Comparison of ENCODE assay signal across 21 mouse cellular contexts in the genomic region with DNA sequence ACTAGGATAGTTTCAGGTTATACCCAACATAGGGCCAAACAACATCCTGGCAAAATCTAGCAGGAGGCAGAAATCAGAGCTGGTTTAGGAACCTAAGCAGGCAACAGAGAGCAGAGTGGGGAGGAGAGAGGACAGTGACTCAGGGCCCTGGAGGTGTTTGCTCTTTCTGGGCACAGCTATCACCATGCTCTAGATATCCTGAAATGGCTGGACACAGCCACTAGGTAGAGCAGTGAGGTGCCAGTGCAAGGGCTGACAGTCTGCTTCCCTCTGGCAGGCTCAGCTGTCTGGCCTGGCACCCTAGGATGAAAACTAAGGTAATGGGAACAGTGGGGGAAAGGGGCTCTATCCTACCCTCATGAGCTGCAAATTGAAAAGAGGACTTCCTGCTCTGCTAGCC. TPM values are rescaled to one million over a fixed set of nuclear protein-coding genes. Genes with fewer than 3 reads are reported as not detected.
DNase-seq lines count a peak whose midpoint lies in the region; ATAC-seq and TF ChIP-seq lines count a peak whose summit lies in the region.
"Had no signal": no experiment of that assay in that cellular context is flagged by ENCODE, and none has a peak within 500 bp of the region (broad histone marks: within the 10 kb centered on the region; RNA-seq: fewer than 3 reads in every experiment).

No protein-coding gene starts in this region.

- H3K79me2 ChIP-seq in heart, adult 2 months (replicated peaks; ENCODE audit: control insufficient read depth, insufficient read depth, low read length): no peaks in the 10 kb centered on the region
- H3K79me2 ChIP-seq in MEL (ENCODE audit: control insufficient read depth, insufficient read depth, low read length, poor library complexity): no peaks in the 10 kb centered on the region

- peak; percentile 43 for TF ChIP-seq CTCF in heart, adult 2 months (IDR thresholded peaks at IDR 0.05)
- peak; percentile 39 for TF ChIP-seq CTCF in intestine, postnatal 0 days (IDR thresholded peaks at IDR 0.05; ENCODE audit: low read depth)
- TF ChIP-seq CTCF in MEL (IDR thresholded peaks at IDR 0.05 in 2 of 3, conservative IDR thresholded peaks at IDR 0.05 in 1 of 3; ENCODE audit: control insufficient read depth in 1 of 3, insufficient read depth in 1 of 3, low read depth in 2 of 3, low read length in 3 of 3, poor library complexity in 1 of 3, severe bottlenecking in 1 of 3): no peak; a peak in 1 of 6 replicates

- no peak overlapping the region for H3K4me3 ChIP-seq in heart, adult 2 months
- H3K4me3 ChIP-seq in intestine, postnatal 0 days (ENCODE audit: low read depth, low read length): no peak overlapping the region
- no peak overlapping the region for H3K4me3 ChIP-seq in intestine, embryonic 15.5 days (replicated peaks)
- no peak overlapping the region for H3K4me3 ChIP-seq in MEL (ENCODE audit: control insufficient read depth in 1 of 2, insufficient read depth in 1 of 2, low read depth in 2 of 2, low read length in 2 of 2)
- H3K4me3 ChIP-seq: embryonic facial prominence, embryonic 15.5 days; forebrain, embryonic 15.5 days; hindbrain, embryonic 10.5 days; layer of hippocampus, adult 2 months; megakaryocyte, embryonic 14.5 days had no signal

- no peaks in the 10 kb centered on the region for H3K4me1 ChIP-seq in heart, adult 2 months (ENCODE audit: control insufficient read depth, insufficient read depth, low read length)
- peaks cover 4% of the 10 kb centered on the region; the same call in 1 of the 2 replicates for H3K4me1 ChIP-seq in intestine, postnatal 0 days (replicated peaks; ENCODE audit: control insufficient read depth, insufficient read depth, low read length)
- peaks cover 8% of the 10 kb centered on the region; the same call in 1 of the 2 replicates for H3K4me1 ChIP-seq in intestine, embryonic 15.5 days (replicated peaks)
- H3K4me1 ChIP-seq in MEL (ENCODE audit: control insufficient read depth in 1 of 2, insufficient read depth in 2 of 2, low read length in 2 of 2): 0 out of 4 replicates have a peak, but pooled peaks cover 0 to 5% of the 10 kb centered on the region in 2 experiments
- H3K4me1 ChIP-seq: embryonic facial prominence, embryonic 15.5 days; forebrain, embryonic 15.5 days had no signal

- no peak overlapping the region for H3K9ac ChIP-seq in heart, adult 2 months (ENCODE audit: low read depth, low read length)
- no peak overlapping the region for H3K9ac ChIP-seq in intestine, postnatal 0 days (ENCODE audit: low read depth, low read length)
- no peak overlapping the region for H3K9ac ChIP-seq in intestine, embryonic 15.5 days
- no peak overlapping the region for H3K9ac ChIP-seq in MEL (ENCODE audit: control insufficient read depth, low read depth, low read length, poor library complexity, severe bottlenecking)
- H3K9ac ChIP-seq: embryonic facial prominence, embryonic 15.5 days; forebrain, embryonic 15.5 days had no signal

- H3K9me3 ChIP-seq in intestine, postnatal 0 days (ENCODE audit: control insufficient read depth): no peaks in the 10 kb centered on the region
- H3K9me3 ChIP-seq in intestine, embryonic 15.5 days: no peaks in the 10 kb centered on the region
- H3K9me3 ChIP-seq in MEL (replicated peaks; ENCODE audit: insufficient read depth, low read length): no peaks in the 10 kb centered on the region
- H3K9me3 ChIP-seq: embryonic facial prominence, embryonic 15.5 days; forebrain, embryonic 15.5 days; megakaryocyte, embryonic 14.5 days had no signal

- no peak for ATAC-seq in intestine, postnatal 0 days
- ATAC-seq in intestine, embryonic 15.5 days: no peak
- ATAC-seq: forebrain, embryonic 15.5 days had no signal

- no peaks in the 10 kb centered on the region for H3K36me3 ChIP-seq in heart, adult 2 months (ENCODE audit: control insufficient read depth, insufficient read depth, low read length)
- H3K36me3 ChIP-seq in intestine, postnatal 0 days (ENCODE audit: control insufficient read depth, insufficient read depth): peaks cover 13% of the 10 kb centered on the region
- H3K36me3 ChIP-seq in intestine, embryonic 15.5 days: peaks cover 18% of the 10 kb centered on the region
- peaks cover 0 to 2% of the 10 kb centered on the region in 2 experiments; a peak in 1 of 4 replicates for H3K36me3 ChIP-seq in MEL (ENCODE audit: control insufficient read depth in 1 of 2, insufficient read depth in 2 of 2, low read length in 2 of 2)

- intact Hi-C loops in heart, adult 2 months (cut with DNase I): no loop called here
- intact Hi-C loops in heart, postnatal 25 days (cut with DNase I): no loop called here

- H3K27ac ChIP-seq in heart, adult 2 months: no peak overlapping the region; the same call in 1 of the 2 replicates
- no peak overlapping the region for H3K27ac ChIP-seq in intestine, postnatal 0 days (ENCODE audit: low read depth, low read length)
- H3K27ac ChIP-seq in intestine, embryonic 15.5 days: no peak overlapping the region
- H3K27ac ChIP-seq in MEL (ENCODE audit: control insufficient read depth, low read depth, low read length): no peak overlapping the region
- H3K27ac ChIP-seq: embryonic facial prominence, embryonic 15.5 days; forebrain, embryonic 15.5 days; hindbrain, embryonic 10.5 days; layer of hippocampus, adult 2 months had no signal

- H3K4me2 ChIP-seq in intestine, postnatal 0 days (replicated peaks; ENCODE audit: low read depth): no peak overlapping the region
- H3K4me2 ChIP-seq in intestine, embryonic 15.5 days (replicated peaks): no peak overlapping the region
- H3K4me2 ChIP-seq: embryonic facial prominence, embryonic 15.5 days; forebrain, embryonic 15.5 days had no signal

- no peak for TF ChIP-seq RAD21 in MEL (IDR thresholded peaks at IDR 0.05; ENCODE audit: low read depth, low read length)

- DNase-seq in heart, adult 2 months: peak in 1 of 2 experiments; percentile 38
- no peak for DNase-seq in heart, postnatal 25 days (ENCODE audit: low spot score)
- DNase-seq in MEL (ENCODE audit: low read depth, low spot score): no peak
- no peak for DNase-seq in cerebellum, postnatal 25 days
- DNase-seq in layer of hippocampus, adult 18-20 months (ENCODE audit: low spot score in 2 of 2): no peak
- DNase-seq: adrenal gland, postnatal 14 days; cerebellum, adult 2 months; gastrocnemius, postnatal 25 days; kidney, adult 8-10 months; kidney, postnatal 14 days; lung, adult 18-20 months; lung, postnatal 14 days; midbrain, embryonic 14.5 days; right cerebral cortex, postnatal 14 days had no signal

- TF ChIP-seq EP300 in heart, adult 2 months (IDR thresholded peaks at IDR 0.05; ENCODE audit: insufficient read depth, low read depth, low read length): 0 out of 2 replicates have a peak, but pooled peaks have one; percentile 18
- no peak for TF ChIP-seq EP300 in MEL (IDR thresholded peaks at IDR 0.05; ENCODE audit: low read depth in 1 of 2, low read length in 2 of 2)

- TF ChIP-seq POLR2A in heart, adult 2 months (IDR thresholded peaks at IDR 0.05; ENCODE audit: insufficient read depth, low read depth, low read length): no peak
- TF ChIP-seq POLR2A in MEL (IDR thresholded peaks at IDR 0.05; ENCODE audit: control insufficient read depth in 1 of 2, insufficient read depth in 1 of 2, low read depth in 1 of 2, low read length in 2 of 2, poor library complexity in 1 of 2): no peak; a peak in 1 of 4 replicates

- H3K27me3 ChIP-seq in heart, adult 2 months (ENCODE audit: control insufficient read depth, insufficient read depth, low read length): no peaks in the 10 kb centered on the region
- H3K27me3 ChIP-seq in intestine, postnatal 0 days (replicated peaks; ENCODE audit: control insufficient read depth, insufficient read depth, low read length): no peaks in the 10 kb centered on the region
- no peaks in the 10 kb centered on the region for H3K27me3 ChIP-seq in intestine, embryonic 15.5 days (replicated peaks)
- H3K27me3 ChIP-seq in MEL (ENCODE audit: control insufficient read depth in 1 of 2, insufficient read depth in 2 of 2, low read length in 2 of 2): no peaks in the 10 kb centered on the region
- H3K27me3 ChIP-seq: embryonic facial prominence, embryonic 15.5 days; forebrain, embryonic 15.5 days; megakaryocyte, embryonic 14.5 days had no signal

RNA-seq across cellular contexts. Expression of a gene that starts 6.1 kb away (rescaled TPM):
- 100 to 1,000 TPM; 384 to 424 TPM for total RNA-seq in heart, adult 2 months (2021)
- polyA plus RNA-seq in heart, adult 2 months (2012; rRNA removed): 589 and 775 TPM in 2 replicates
- total RNA-seq in heart, postnatal 25 days (2021): 100 to 1,000 TPM; 407 to 462 TPM
- 2,194 and 2,204 TPM in 2 replicates for polyA plus RNA-seq in intestine, postnatal 0 days (2015; fragmentation: Nextera tagmentation; extraction: Ambion mirVana)
- polyA plus RNA-seq in intestine, embryonic 15.5 days (2015; fragmentation: Nextera tagmentation; extraction: Ambion mirVana): 1,343 and 1,351 TPM in 2 replicates
- 736 and 745 TPM in 2 replicates for total RNA-seq in MEL (2012; rRNA removed)
- 1,000 to 10,000 TPM in 1 of 2 experiments, not detected in 1; 1,213 TPM for polyA plus RNA-seq in MEL (2012; ENCODE audit: insufficient read depth in 1 of 2, insufficient read length in 2 of 2, low read depth in 1 of 2, low replicate concordance in 2 of 2, missing spikeins in 1 of 2)
- total RNA-seq in layer of hippocampus, adult 18-20 months (2021): 1,000 to 10,000 TPM in 1 of 2 experiments, 100 to 1,000 TPM in 1; 974 to 1,030 TPM

RNA-seq across cellular contexts. Expression of a gene that starts 17.4 kb away (rescaled TPM):
- total RNA-seq in heart, adult 2 months (2021): 10 to 100 TPM; 62.1 to 70.9 TPM
- 73.3 and 84.2 TPM in 2 replicates for polyA plus RNA-seq in heart, adult 2 months (2012; rRNA removed)
- 10 to 100 TPM; 74.7 to 82.3 TPM for total RNA-seq in heart, postnatal 25 days (2021)
- polyA plus RNA-seq in intestine, postnatal 0 days (2015; fragmentation: Nextera tagmentation; extraction: Ambion mirVana): 121 and 126 TPM in 2 replicates
- 166 and 172 TPM in 2 replicates for polyA plus RNA-seq in intestine, embryonic 15.5 days (2015; fragmentation: Nextera tagmentation; extraction: Ambion mirVana)
- total RNA-seq in MEL (2012; rRNA removed): 103 and 106 TPM in 2 replicates
- polyA plus RNA-seq in MEL (2012; ENCODE audit: insufficient read depth in 1 of 2, insufficient read length in 2 of 2, low read depth in 1 of 2, low replicate concordance in 2 of 2, missing spikeins in 1 of 2): 100 to 1,000 TPM; 194 to 285 TPM
- total RNA-seq in layer of hippocampus, adult 18-20 months (2021): 100 to 1,000 TPM; 306 to 307 TPM

RNA-seq across cellular contexts. Expression of a gene that starts 17.5 kb away (rescaled TPM):
- 10 to 100 TPM; 14.9 to 16.4 TPM for total RNA-seq in heart, adult 2 months (2021)
- 23.8 and 31.8 TPM in 2 replicates for polyA plus RNA-seq in heart, adult 2 months (2012; rRNA removed)
- total RNA-seq in heart, postnatal 25 days (2021): 10 to 100 TPM; 14.4 to 17.7 TPM
- polyA plus RNA-seq in intestine, postnatal 0 days (2015; fragmentation: Nextera tagmentation; extraction: Ambion mirVana): 18.6 and 19.7 TPM in 2 replicates
- 49.8 and 52.9 TPM in 2 replicates for polyA plus RNA-seq in intestine, embryonic 15.5 days (2015; fragmentation: Nextera tagmentation; extraction: Ambion mirVana)
- 45.5 and 46.8 TPM in 2 replicates for total RNA-seq in MEL (2012; rRNA removed)
- polyA plus RNA-seq in MEL (2012; ENCODE audit: insufficient read depth in 1 of 2, insufficient read length in 2 of 2, low read depth in 1 of 2, low replicate concordance in 2 of 2, missing spikeins in 1 of 2): 10 to 100 TPM in 1 of 2 experiments, not detected in 1; 75.7 TPM
- 10 to 100 TPM; 28.5 to 29.8 TPM for total RNA-seq in layer of hippocampus, adult 18-20 months (2021)

RNA-seq across cellular contexts. Expression of a gene that starts 43.6 kb away (rescaled TPM):
- total RNA-seq in heart, adult 2 months (2021): 1 to 10 TPM; 5.7 to 7.6 TPM
- 11.6 and 12.7 TPM in 2 replicates for polyA plus RNA-seq in heart, adult 2 months (2012; rRNA removed)
- total RNA-seq in heart, postnatal 25 days (2021): 1 to 10 TPM; 6.9 to 7.5 TPM
- polyA plus RNA-seq in intestine, postnatal 0 days (2015; fragmentation: Nextera tagmentation; extraction: Ambion mirVana): 1.5 and 2.2 TPM in 2 replicates
- polyA plus RNA-seq in intestine, embryonic 15.5 days (2015; fragmentation: Nextera tagmentation; extraction: Ambion mirVana): 12.1 and 12.8 TPM in 2 replicates
- total RNA-seq in MEL (2012; rRNA removed): 31.4 and 33.7 TPM in 2 replicates
- 10 to 100 TPM in 1 of 2 experiments, not detected in 1; 60.2 TPM for polyA plus RNA-seq in MEL (2012; ENCODE audit: insufficient read depth in 1 of 2, insufficient read length in 2 of 2, low read depth in 1 of 2, low replicate concordance in 2 of 2, missing spikeins in 1 of 2)
- 10 to 100 TPM; 12.7 to 13.9 TPM for total RNA-seq in layer of hippocampus, adult 18-20 months (2021)

Comparison
In these comparisons a context has a peak if more than half of its experiments do, and no peak if none do; other contexts are left out.
1. CTCF ChIP-seq: peak in heart, adult 2 months (single experiment) and intestine, postnatal 0 days (single experiment); none in MEL (0 of 3).